Mouse (Mus musculus): Measurements from ENCODE around the gene Prpf6. TPM values are rescaled to one million over a fixed set of nuclear protein-coding genes. Genes with fewer than 3 reads are reported as not detected.

Gene Prpf6
- polyA plus RNA-seq, 1 experiment from 2014 or later, result 76.9 TPM

DNA sequence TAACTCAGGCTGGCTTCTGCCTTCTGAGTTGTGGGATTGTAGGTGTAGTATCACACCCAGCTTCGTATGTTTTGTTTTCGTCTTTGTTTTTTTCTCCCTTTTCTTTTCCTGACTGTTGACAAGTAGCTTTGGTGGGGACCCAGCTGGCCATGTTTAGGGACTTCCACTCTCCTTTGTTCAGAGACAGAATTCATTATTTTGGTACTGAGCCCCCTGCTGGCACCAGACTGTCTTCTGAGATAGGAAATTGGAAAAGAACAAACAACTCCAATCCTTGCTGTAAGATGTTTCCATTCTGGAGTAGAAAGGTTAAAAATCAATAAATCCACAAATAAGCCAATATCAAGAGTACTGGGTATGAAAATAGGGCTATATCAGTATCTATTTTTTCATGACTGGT lies 84.8 kb downstream of the Prpf6 start:
- no peak overlapping the region for H3K4me3 ChIP-seq (replicated peaks)
- H3K4me2 ChIP-seq, result no peak overlapping the region
- WGBS, result 38% methylated on average over 2 of the region's 2 CpGs
- H3K36me3 ChIP-seq (replicated peaks), result no peaks in the 10 kb centered on the region
- H3K27me3 ChIP-seq, result peaks cover 42% of the 10 kb centered on the region
- no peak overlapping the region for H3K9ac ChIP-seq
- H3K9me3 ChIP-seq, result no peaks in the 10 kb centered on the region
- no peak for ATAC-seq (ENCODE audit: low FRiP score)
- H3K4me1 ChIP-seq, result peaks cover 41% of the 10 kb centered on the region
- 0 out of 2 replicates have a peak overlapping the region, but pooled peaks have one; percentile 46 for H3K27ac ChIP-seq

DNA sequence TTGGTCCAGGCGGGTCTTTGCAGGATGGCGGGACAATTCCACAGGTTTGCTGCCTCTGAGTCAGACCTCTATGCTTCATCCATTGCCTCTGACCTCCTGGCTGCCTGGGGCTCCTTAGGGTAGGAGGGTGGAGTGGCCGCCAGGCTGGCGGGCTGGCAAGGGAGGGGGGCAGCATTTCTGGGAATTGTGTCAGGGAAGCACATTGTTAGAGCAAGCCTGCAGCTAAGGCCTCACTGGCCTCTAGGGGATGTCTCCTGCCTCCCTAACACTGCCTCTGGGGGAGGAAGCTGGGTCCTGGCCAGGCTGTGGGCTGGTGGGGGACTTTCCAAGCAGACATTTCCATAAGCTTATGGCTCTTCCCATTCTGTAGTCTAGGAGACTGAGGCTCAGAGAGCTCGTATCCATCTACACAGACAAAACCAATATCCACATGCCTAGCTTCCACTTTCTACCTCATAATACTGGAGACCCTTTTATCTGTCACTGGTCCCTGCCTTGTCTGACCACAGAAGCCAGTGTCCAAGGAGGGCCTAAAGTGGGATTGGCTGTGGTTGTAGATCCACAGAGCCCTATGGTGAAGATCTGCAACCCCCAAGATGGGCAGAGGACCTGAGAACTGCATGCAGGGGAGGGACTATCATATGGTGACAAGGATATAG lies 85.6 kb downstream of the Prpf6 start:
- H3K9me3 ChIP-seq, result no peaks in the 10 kb centered on the region
- peaks cover 34% of the 10 kb centered on the region for H3K27me3 ChIP-seq
- H3K4me3 ChIP-seq (replicated peaks), result no peak overlapping the region
- ATAC-seq (ENCODE audit: low FRiP score), result no peak
- no peaks in the 10 kb centered on the region for H3K36me3 ChIP-seq (replicated peaks)
- peaks cover 39% of the 10 kb centered on the region for H3K4me1 ChIP-seq
- no peak overlapping the region for H3K9ac ChIP-seq
- H3K4me2 ChIP-seq, result no peak overlapping the region
- 54% methylated on average over 5 of the region's 5 CpGs for WGBS
- 0 out of 2 replicates have a peak overlapping the region, but pooled peaks have one; percentile 46 for H3K27ac ChIP-seq

DNA sequence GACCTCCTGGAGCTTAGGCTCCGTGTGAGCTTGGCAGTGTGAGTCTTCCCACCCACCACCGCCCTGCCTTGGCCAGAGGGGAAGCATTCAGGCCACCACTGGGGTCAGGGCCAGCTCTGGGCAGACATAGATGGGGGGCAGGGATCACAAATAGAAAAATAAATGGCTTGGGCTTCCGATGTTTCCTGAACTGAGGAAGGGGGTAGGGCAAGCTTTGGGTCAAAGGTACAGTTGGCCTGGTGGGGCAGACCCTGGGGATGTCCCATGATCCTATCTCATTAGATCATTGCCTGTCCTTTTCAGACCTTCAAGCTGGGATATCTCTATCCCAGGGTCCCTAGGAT lies 86.1 kb downstream of the Prpf6 start:
- no peaks in the 10 kb centered on the region for H3K36me3 ChIP-seq (replicated peaks)
- H3K9me3 ChIP-seq, result no peaks in the 10 kb centered on the region
- no peak overlapping the region for H3K4me2 ChIP-seq
- H3K9ac ChIP-seq, result no peak overlapping the region
- ATAC-seq (ENCODE audit: low FRiP score), result no peak
- 65% methylated on average over 3 of the region's 3 CpGs for WGBS
- no peak overlapping the region for H3K4me3 ChIP-seq (replicated peaks)
- H3K27me3 ChIP-seq, result peaks cover 29% of the 10 kb centered on the region
- H3K4me1 ChIP-seq, result peaks cover 39% of the 10 kb centered on the region
- no peak overlapping the region for H3K27ac ChIP-seq

DNA sequence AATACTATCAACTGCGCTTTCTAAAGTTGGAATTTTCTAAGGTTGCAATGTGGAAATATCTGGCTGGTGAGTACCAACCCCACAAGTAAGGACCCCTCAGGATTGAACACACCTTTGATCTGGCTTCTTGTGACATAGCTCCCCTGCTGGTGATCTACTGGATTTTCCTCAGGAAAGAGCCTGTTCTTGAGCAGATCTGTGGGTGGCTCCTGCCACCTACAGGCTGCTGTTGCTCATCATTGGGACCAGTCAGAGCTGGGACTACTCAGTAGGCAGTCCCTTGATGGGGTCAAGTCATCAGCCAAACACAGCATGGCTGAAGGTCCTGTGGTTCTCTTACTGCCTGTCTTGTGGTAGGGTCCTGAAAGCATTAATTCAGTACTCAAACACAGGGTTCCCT lies 87.1 kb downstream of the Prpf6 start:
- Histone ChIP-seq H3K27me3 (peaks cover 19% of the 10 kb centered on the region), H3K4me3 (replicated peaks) (no peak overlapping the region), H3K9me3 (no peaks in the 10 kb centered on the region), H3K9ac (no peak overlapping the region), H3K36me3 (replicated peaks) (no peaks in the 10 kb centered on the region; the same call in 1 of the 2 replicates), H3K4me1 (peaks cover 31% of the 10 kb centered on the region), H3K4me2 (no peak overlapping the region), H3K27ac (no peak overlapping the region)
- WGBS, result 47% methylated on average over 1 of the region's 1 CpGs
- ATAC-seq (ENCODE audit: low FRiP score), result peak; percentile 64

DNA sequence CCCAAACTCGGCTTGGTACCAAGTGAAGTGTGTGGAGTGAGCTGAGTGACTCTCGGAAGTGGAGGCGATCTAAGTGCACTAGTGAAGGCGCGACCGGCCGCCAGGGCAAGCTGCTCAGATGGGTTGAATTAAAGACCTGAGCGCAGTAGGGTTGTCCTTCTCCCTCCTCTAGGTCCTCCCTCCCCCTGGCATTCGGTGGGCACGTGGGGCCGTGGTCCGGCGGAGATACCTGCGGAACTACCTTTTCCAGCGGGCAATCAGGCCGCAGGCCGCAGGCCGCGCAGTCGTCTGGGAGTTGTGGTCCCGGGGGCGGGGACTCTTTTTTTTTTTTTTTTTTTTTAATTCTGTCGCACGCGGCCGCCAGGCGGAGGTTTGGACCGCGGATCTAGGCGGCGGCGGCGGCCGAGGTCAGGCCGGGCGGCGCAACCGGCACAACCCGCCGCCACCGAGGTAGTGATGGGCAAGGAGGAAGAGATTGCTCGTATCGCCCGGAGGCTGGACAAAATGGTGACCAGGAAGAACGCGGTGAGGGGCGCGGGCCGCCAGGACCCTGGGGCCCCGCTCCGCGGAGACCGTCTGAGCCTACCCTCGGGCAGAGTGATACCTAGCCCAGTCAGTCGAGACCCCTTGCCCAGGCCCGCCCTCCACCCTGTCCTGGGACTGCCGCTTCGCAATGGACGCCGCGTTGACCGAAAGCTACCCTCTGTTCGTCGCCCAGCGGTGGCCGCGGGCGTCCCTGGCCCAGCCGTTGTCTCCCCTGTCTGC lies 88.5 kb downstream of the Prpf6 start, which contains the start of gene Tcea2:
Gene Tcea2 (plus strand): TSS at position 360 of the 765 bp plus-strand sequence.
- ATAC-seq (ENCODE audit: low FRiP score), result peak; percentile 64
- H3K9ac ChIP-seq, result peak within 1 kb of the TSS; percentile 82
- H3K9me3 ChIP-seq, result no peaks in the 10 kb centered on the region
- no peak within 1 kb of the TSS for H3K27ac ChIP-seq
- no peaks in the 10 kb centered on the region; the same call in 1 of the 2 replicates for H3K36me3 ChIP-seq (replicated peaks)
- H3K27me3 ChIP-seq, result peaks cover 5% of the 10 kb centered on the region; the same call in 1 of the 2 replicates
- peak within 1 kb of the TSS; percentile 91 for H3K4me2 ChIP-seq
- peaks cover 30% of the 10 kb centered on the region for H3K4me1 ChIP-seq
- WGBS, result under 1% methylated on average over 66 of the region's 69 CpGs
- peak within 1 kb of the TSS; percentile 61 for H3K4me3 ChIP-seq (replicated peaks)

DNA sequence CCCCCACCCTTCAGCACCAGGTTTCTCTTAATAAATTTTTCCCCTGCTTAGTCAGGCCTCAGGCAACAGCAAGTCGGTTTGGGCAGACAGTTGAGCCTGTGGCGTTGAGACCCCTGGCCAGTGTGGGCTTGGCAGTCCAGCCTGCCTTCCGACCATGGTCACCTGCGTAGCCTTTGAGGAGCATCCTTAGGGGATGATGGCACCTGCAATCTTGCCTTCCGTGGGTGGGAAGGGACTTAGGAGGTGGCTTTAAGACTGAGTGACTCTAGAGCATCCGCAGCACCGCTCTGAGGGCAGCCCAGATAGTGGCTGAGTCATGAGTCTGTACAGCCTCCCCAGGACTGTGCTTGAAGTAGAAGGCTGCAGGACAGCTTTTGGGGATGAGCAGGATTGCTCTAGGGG lies 89.0 kb downstream of the Prpf6 start:
- Histone ChIP-seq H3K9me3 (no peaks in the 10 kb centered on the region), H3K27me3 (peaks cover 4% of the 10 kb centered on the region; the same call in 1 of the 2 replicates), H3K4me2 (peak overlapping the region; percentile 91), H3K9ac (peak overlapping the region; percentile 82), H3K4me3 (replicated peaks) (peak overlapping the region; percentile 61), H3K4me1 (peaks cover 25% of the 10 kb centered on the region), H3K27ac (no peak overlapping the region), H3K36me3 (replicated peaks) (no peaks in the 10 kb centered on the region; the same call in none of the 2 replicates)
- ATAC-seq (ENCODE audit: low FRiP score), result peak; percentile 17; the same call in 1 of the 2 replicates
- WGBS, result 14% methylated on average over 7 of the region's 7 CpGs

DNA sequence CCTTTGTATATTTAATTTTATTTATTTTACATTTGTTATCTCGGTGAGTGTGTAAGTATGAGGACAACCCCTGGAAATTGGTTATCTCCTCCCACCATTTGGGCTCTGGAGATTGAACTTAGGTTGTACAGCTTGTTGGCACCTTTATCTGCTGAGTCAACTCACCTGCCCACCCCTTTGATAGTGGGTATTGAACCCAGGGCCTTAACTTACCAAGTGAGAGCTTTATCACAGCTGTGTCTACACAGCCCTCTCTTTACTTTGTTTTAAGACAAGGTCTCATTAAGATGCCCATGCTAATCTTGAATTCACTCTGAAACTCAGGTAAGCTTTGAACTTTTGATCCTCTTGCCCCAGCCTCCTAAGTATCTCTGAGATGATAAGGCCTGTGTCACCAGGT lies 90.3 kb downstream of the Prpf6 start:
- WGBS, result 94% methylated on average over 1 of the region's 1 CpGs

DNA sequence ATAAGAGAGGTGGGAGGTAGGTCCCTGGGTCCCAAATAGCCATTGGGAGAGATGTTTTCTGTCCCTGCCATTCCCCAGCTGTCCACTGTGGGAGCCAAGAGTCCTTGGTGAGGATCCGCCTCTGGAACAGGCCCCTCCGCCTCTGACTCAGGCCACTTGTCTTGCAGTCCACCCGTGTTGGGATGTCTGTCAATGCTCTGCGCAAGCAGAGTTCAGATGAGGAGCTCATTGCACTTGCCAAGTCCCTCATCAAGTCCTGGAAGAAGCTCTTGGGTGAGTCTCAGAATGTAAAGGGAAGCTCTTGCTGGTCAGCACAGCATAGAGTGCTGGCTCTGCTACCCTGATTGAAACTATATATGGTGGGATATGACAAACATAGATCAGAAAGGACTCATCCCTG lies 91.7 kb downstream of the Prpf6 start:
- WGBS, result 67% methylated on average over 4 of the region's 4 CpGs
- H3K9me3 ChIP-seq, result no peaks in the 10 kb centered on the region
- ATAC-seq (ENCODE audit: low FRiP score), result no peak
- H3K36me3 ChIP-seq (replicated peaks), result peaks cover 25% of the 10 kb centered on the region
- H3K4me1 ChIP-seq, result peaks cover 15% of the 10 kb centered on the region
- H3K27ac ChIP-seq, result no peak overlapping the region
- H3K4me2 ChIP-seq, result no peak overlapping the region
- H3K9ac ChIP-seq, result no peak overlapping the region
- H3K4me3 ChIP-seq (replicated peaks), result no peak overlapping the region
- H3K27me3 ChIP-seq, result no peaks in the 10 kb centered on the region

More for the DNA sequence above, 90.3 kb downstream of the Prpf6 start:
- Histone ChIP-seq H3K4me1 (peaks cover 17% of the 10 kb centered on the region), H3K4me2 (no peak overlapping the region), H3K27ac (no peak overlapping the region), H3K9ac (no peak overlapping the region), H3K36me3 (replicated peaks) (peaks cover 11% of the 10 kb centered on the region), H3K27me3 (peaks cover under 1% of the 10 kb centered on the region; the same call in 1 of the 2 replicates), H3K4me3 (replicated peaks) (no peak overlapping the region), H3K9me3 (no peaks in the 10 kb centered on the region)
- ATAC-seq (ENCODE audit: low FRiP score), result no peak

DNA sequence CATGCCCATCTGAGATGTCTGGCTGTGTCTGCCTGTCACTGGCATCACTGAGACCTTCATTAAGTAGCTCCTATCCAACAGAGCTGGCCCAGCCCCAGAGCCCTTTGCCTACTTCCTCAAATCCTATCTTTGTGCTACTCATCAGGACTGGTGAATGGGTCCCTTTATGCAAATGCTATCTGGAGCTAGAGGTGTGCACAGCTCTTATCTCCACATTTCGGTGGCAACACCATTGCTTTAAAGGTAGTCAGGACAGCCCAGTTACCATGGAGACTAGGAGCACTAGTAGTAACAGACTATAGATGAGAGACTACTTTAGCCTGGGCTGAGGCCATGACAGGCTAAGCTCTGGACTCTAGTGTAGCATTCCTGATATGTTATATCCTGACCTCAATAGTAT lies 93.0 kb downstream of the Prpf6 start:
- WGBS, result 84% methylated on average over 1 of the region's 1 CpGs
- Histone ChIP-seq H3K4me3 (replicated peaks) (no peak overlapping the region), H3K9me3 (no peaks in the 10 kb centered on the region), H3K9ac (no peak overlapping the region), H3K36me3 (replicated peaks) (peaks cover 36% of the 10 kb centered on the region), H3K27ac (no peak overlapping the region), H3K4me2 (no peak overlapping the region), H3K27me3 (no peaks in the 10 kb centered on the region), H3K4me1 (peaks cover 10% of the 10 kb centered on the region)
- no peak for ATAC-seq (ENCODE audit: low FRiP score)

DNA sequence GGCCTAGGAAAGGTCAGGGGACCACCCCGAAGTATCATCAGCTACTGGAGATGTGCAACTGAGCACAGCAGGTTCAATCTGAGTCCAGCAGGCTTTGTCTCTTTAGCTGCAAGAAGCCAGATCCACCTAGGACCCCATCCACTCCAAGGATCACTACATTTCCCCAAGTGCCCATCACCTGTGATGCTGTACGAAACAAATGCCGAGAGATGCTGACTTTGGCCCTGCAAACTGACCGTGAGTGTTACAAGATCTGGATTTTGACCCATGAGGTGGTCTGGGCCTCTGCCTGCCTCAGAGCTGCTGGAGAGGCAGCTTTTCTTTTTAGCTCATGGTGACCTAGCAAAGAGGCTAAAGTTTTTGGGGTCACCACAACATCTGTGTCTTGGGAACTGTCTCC lies 94.0 kb downstream of the Prpf6 start:
- WGBS, result 95% methylated on average over 4 of the region's 4 CpGs
- no peak overlapping the region for H3K27ac ChIP-seq
- ATAC-seq (ENCODE audit: low FRiP score), result no peak

DNA sequence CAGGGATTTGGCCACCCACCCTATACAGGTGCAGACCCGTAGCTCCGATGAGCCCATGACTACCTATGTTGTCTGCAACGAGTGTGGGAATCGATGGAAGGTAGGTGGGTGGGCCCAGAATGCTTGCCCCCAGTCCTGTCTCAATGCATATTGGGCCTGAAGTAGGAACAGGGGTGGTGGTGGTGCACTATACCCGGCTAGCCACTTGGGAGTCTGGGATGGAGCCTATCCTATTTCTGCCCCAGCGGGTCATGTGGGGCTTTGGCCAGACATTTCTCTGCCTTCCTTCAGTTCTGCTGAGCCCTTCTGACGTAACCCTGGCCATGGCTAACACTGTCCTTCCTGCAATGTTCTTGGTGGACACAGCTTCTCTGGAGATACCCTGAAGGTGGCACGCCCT lies 95.9 kb downstream of the Prpf6 start:
- Histone ChIP-seq H3K36me3 (replicated peaks) (peaks cover 41% of the 10 kb centered on the region), H3K4me1 (peaks cover 5% of the 10 kb centered on the region), H3K9me3 (no peaks in the 10 kb centered on the region), H3K27ac (no peak overlapping the region), H3K9ac (no peak overlapping the region), H3K4me3 (replicated peaks) (no peak overlapping the region), H3K4me2 (no peak overlapping the region), H3K27me3 (no peaks in the 10 kb centered on the region)
- WGBS, result 97% methylated on average over 8 of the region's 8 CpGs
- ATAC-seq (ENCODE audit: low FRiP score), result no peak

More for the DNA sequence above, 94.0 kb downstream of the Prpf6 start:
- Histone ChIP-seq H3K27me3 (no peaks in the 10 kb centered on the region), H3K9ac (no peak overlapping the region), H3K4me2 (no peak overlapping the region), H3K4me3 (replicated peaks) (no peak overlapping the region), H3K4me1 (peaks cover 5% of the 10 kb centered on the region), H3K36me3 (replicated peaks) (peaks cover 41% of the 10 kb centered on the region), H3K9me3 (no peaks in the 10 kb centered on the region)

DNA sequence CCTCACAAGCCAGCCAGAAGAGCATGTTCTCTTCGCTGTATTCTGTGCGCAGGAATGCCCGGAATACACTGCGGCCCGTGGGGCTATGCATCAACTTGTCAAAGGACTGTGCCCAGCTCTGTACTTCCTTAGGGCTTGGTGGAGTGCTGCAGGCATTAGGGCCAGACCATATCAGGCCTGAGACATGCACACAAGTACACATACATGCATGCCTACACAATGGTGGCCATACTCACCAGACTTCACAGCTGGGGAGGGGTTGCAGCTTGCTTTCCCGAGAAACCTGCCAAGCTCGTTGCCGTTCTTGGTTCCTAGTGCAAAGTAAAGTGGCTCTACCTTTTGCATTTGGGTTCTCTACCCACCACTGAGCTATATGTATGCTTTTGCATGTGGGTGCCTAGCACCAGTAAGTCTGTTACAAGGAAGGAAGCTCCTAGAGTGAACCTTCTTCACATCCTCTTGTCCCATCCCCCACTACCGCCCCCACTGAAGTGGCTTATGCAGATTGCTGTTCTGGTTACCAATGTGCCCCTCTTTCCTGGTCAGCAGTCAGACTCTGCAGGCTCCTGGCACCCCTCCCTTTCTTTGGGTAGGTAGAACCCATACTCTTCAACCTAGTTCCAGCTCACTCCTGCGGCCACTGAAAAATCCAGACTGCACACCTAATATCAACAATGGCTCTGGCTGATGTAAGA lies 97.9 kb downstream of the Prpf6 start:
- Histone ChIP-seq H3K36me3 (replicated peaks) (peaks cover 41% of the 10 kb centered on the region), H3K4me2 (no peak overlapping the region), H3K4me3 (replicated peaks) (no peak overlapping the region), H3K27ac (no peak overlapping the region), H3K9me3 (no peaks in the 10 kb centered on the region), H3K27me3 (0 out of 2 replicates have a peak, but pooled peaks cover 3% of the 10 kb centered on the region), H3K4me1 (peaks cover 16% of the 10 kb centered on the region), H3K9ac (no peak overlapping the region)
- ATAC-seq (ENCODE audit: low FRiP score), result no peak
- WGBS, result 94% methylated on average over 10 of the region's 10 CpGs

Measured in forebrain, embryonic 12.5 days (tissue).